Mouse (Mus musculus) kidney, postnatal 36 days (tissue): Measurements from ENCODE around the gene Prss33.

Experiments
- DNase-seq, 2 experiments: peaks; one replicate each; pipeline ENCODE4 v3.0.0; 2021 to 2022; ENCODE audit warnings: mixed read lengths in 2 of 2

The Prss33 gene

DNA sequence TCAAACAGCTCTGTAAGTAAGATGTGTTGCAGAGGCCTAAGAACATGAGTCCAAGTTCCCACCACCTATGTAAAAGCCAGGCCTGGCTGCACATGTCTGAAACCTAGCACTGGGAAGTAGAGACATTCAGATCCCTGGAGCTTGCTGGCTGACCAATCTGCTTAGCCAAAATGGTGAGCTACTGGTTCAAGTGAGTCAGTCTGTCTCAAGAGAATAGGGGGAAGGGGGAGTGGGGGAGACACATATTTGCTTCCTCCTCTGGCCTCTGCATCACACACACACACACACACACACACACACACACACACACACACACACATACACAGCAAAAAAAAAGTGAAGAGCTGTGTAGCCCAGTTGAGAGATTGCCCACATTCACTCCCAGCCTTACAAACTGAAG, 52.5 kb downstream of the Prss33 start:
- DNase-seq = no peak
